Mouse (Mus musculus): ENCODE data around the gene Chn2. TPM values are rescaled to one million over a fixed set of nuclear protein-coding genes. Genes with fewer than 3 reads are reported as not detected.

Gene Chn2
- polyA plus RNA-seq, 1 experiment from 2014 or later, result 16.8 TPM

GRCm38 (mm10) chr6:54076625-54077024, 37.3 kb downstream of the Chn2 start:
- 84% methylated on average over 5 of the region's 5 CpGs for WGBS
- no peak overlapping the region for H3K9ac ChIP-seq (ENCODE audit: low read depth, low read length)
- no peak for TF ChIP-seq CTCF (IDR thresholded peaks at IDR 0.05; ENCODE audit: low read depth)

DNA sequence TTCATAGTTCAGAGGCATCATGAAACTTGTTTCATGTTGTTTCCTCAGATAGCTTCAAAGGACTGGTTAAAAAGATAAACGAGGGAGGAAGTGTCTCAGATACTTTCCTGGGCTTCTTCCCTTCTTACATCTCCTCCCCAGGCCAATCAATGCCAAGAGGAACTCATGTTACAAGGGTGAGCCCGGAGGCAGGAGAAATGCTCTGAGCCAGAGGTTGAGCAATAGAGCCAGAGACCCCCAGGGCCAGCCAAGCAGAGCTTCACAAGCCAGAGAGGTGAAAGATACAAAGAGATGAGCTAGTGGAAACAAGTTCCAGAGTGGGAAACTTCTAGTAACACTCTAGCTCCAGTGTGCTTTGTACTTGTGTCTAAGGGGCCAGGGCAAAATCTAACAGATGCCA, 38.9 kb downstream of the Chn2 start:
- no peak overlapping the region; the same call in 1 of the 2 replicates for H3K27ac ChIP-seq
- no peaks in the 10 kb centered on the region for H3K36me3 ChIP-seq (ENCODE audit: insufficient read depth, low read length)
- H3K9me3 ChIP-seq (replicated peaks; ENCODE audit: low read length), result no peaks in the 10 kb centered on the region
- H3K4me2 ChIP-seq (ENCODE audit: low read length), result no peak overlapping the region
- H3K4me3 ChIP-seq (replicated peaks; ENCODE audit: low read depth, low read length), result no peak overlapping the region
- no peak overlapping the region for H3K9ac ChIP-seq (ENCODE audit: low read depth, low read length)
- ATAC-seq (replicated peaks; ENCODE audit: low FRiP score, low read depth) (no peak), DNase-seq (ENCODE audit: low spot score) (no peak)
- TF ChIP-seq CTCF (IDR thresholded peaks at IDR 0.05; ENCODE audit: low read depth), result no peak
- peaks cover 5% of the 10 kb centered on the region; the same call in 1 of the 2 replicates for H3K4me1 ChIP-seq (replicated peaks; ENCODE audit: insufficient read depth, low read length)
- H3K27me3 ChIP-seq (ENCODE audit: insufficient read depth, low read length), result no peaks in the 10 kb centered on the region
- 16% methylated on average over 2 of the region's 2 CpGs for WGBS

More at GRCm38 (mm10) chr6:54076625-54077024, 37.3 kb downstream of the Chn2 start:
- ATAC-seq (replicated peaks; ENCODE audit: low FRiP score, low read depth) (no peak), DNase-seq (ENCODE audit: low spot score) (no peak)
- Histone ChIP-seq H3K27me3 (ENCODE audit: insufficient read depth, low read length) (no peaks in the 10 kb centered on the region), H3K9me3 (replicated peaks; ENCODE audit: low read length) (no peaks in the 10 kb centered on the region), H3K36me3 (ENCODE audit: insufficient read depth, low read length) (no peaks in the 10 kb centered on the region), H3K4me3 (replicated peaks; ENCODE audit: low read depth, low read length) (no peak overlapping the region), H3K4me2 (ENCODE audit: low read length) (no peak overlapping the region), H3K27ac (no peak overlapping the region), H3K4me1 (replicated peaks; ENCODE audit: insufficient read depth, low read length) (no peaks in the 10 kb centered on the region; the same call in 1 of the 2 replicates)

DNA sequence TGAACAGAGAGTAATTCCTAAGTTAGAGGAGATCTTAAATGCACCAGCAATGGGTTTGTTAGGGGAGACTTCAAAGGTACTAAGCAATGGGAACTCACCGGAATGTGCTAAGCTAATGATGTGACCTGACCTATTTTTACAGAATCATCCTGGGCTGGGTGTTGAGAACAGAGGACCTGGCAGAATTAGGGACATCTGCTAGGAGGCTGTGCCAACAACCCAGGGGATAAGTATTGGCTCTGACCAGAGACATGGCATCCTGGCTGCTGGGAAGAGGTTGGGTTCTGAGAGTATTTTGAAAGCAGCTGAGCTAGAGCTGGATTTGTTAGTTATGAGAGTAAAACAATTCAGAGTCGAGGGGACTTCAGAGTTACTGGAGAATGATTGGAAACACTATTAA, 40.5 kb downstream of the Chn2 start:
- 98% methylated on average over 2 of the region's 2 CpGs for WGBS
- no peak for ATAC-seq (replicated peaks; ENCODE audit: low FRiP score, low read depth)

DNA sequence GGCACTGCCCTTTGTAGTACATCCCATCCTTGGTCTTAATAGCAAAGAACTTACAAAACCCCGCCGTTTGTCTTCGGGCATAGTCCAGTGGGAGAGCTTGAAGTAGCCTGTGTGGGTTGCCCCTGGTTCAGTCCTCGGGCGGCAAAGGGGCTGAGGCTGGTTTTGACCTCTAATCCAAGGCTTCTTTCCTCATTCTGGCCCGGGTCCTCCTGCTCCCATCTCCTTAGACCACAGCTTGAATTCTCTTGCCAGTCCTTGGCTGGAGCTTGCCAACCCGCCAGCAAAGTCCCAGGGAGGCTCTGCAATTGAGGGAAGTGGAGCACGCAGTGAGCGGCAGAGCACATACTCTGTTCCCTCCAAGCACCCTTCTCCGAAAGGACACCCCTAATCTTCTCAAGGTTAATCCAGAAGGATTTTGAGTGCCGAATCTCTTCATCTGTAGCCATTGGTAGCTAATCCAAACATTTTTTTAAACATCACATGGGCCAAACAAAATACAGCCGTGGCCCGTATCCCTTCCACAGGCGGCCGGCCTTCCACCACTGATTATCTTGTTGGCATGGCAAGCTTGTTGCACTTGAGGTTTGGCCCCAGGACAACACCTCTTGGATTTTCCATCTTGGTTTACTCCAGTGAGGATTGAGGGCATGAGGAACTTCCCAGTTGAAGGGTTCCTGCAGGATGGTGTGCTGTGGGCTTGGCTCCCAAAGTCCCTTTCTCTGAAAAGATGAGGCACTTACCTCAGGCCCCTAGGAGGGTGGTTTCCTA, 41.3 kb downstream of the Chn2 start:
- 91% methylated on average over 15 of the region's 15 CpGs for WGBS
- DNase-seq (ENCODE audit: low spot score), result no peak
- Histone ChIP-seq H3K27ac (no peak overlapping the region), H3K9ac (ENCODE audit: low read depth, low read length) (no peak overlapping the region), H3K4me1 (replicated peaks; ENCODE audit: insufficient read depth, low read length) (0 out of 2 replicates have a peak, but pooled peaks cover 5% of the 10 kb centered on the region), H3K4me2 (ENCODE audit: low read length) (no peak overlapping the region), H3K27me3 (ENCODE audit: insufficient read depth, low read length) (no peaks in the 10 kb centered on the region), H3K9me3 (replicated peaks; ENCODE audit: low read length) (no peaks in the 10 kb centered on the region), H3K4me3 (replicated peaks; ENCODE audit: low read depth, low read length) (no peak overlapping the region), H3K36me3 (ENCODE audit: insufficient read depth, low read length) (no peaks in the 10 kb centered on the region)
- TF ChIP-seq CTCF (IDR thresholded peaks at IDR 0.05; ENCODE audit: low read depth), result no peak
- no peak for ATAC-seq (replicated peaks; ENCODE audit: low FRiP score, low read depth)

More for the DNA sequence above, 40.5 kb downstream of the Chn2 start:
- no peaks in the 10 kb centered on the region for H3K27me3 ChIP-seq (ENCODE audit: insufficient read depth, low read length)
- H3K4me2 ChIP-seq (ENCODE audit: low read length), result no peak overlapping the region
- H3K36me3 ChIP-seq (ENCODE audit: insufficient read depth, low read length), result no peaks in the 10 kb centered on the region
- H3K9me3 ChIP-seq (replicated peaks; ENCODE audit: low read length), result no peaks in the 10 kb centered on the region
- no peak for TF ChIP-seq CTCF (IDR thresholded peaks at IDR 0.05; ENCODE audit: low read depth)
- H3K4me1 ChIP-seq (replicated peaks; ENCODE audit: insufficient read depth, low read length), result 0 out of 2 replicates have a peak, but pooled peaks cover 5% of the 10 kb centered on the region
- no peak overlapping the region for H3K9ac ChIP-seq (ENCODE audit: low read depth, low read length)
- H3K27ac ChIP-seq, result no peak overlapping the region
- no peak overlapping the region for H3K4me3 ChIP-seq (replicated peaks; ENCODE audit: low read depth, low read length)
- DNase-seq (ENCODE audit: low spot score), result no peak

GRCm38 (mm10) chr6:54082576-54082975, 43.2 kb downstream of the Chn2 start:
- no peaks in the 10 kb centered on the region for H3K9me3 ChIP-seq (replicated peaks; ENCODE audit: low read length)
- no peak overlapping the region for H3K4me2 ChIP-seq (ENCODE audit: low read length)
- no peak overlapping the region for H3K9ac ChIP-seq (ENCODE audit: low read depth, low read length)
- no peaks in the 10 kb centered on the region for H3K36me3 ChIP-seq (ENCODE audit: insufficient read depth, low read length)
- ATAC-seq (replicated peaks; ENCODE audit: low FRiP score, low read depth) (no peak), DNase-seq (ENCODE audit: low spot score) (peak; percentile 62)
- no peak for TF ChIP-seq CTCF (IDR thresholded peaks at IDR 0.05; ENCODE audit: low read depth)
- 0 out of 2 replicates have a peak, but pooled peaks cover 5% of the 10 kb centered on the region for H3K4me1 ChIP-seq (replicated peaks; ENCODE audit: insufficient read depth, low read length)
- 30% methylated on average over 2 of the region's 2 CpGs for WGBS
- H3K27ac ChIP-seq, result no peak overlapping the region
- H3K27me3 ChIP-seq (ENCODE audit: insufficient read depth, low read length), result no peaks in the 10 kb centered on the region
- no peak overlapping the region for H3K4me3 ChIP-seq (replicated peaks; ENCODE audit: low read depth, low read length)

DNA sequence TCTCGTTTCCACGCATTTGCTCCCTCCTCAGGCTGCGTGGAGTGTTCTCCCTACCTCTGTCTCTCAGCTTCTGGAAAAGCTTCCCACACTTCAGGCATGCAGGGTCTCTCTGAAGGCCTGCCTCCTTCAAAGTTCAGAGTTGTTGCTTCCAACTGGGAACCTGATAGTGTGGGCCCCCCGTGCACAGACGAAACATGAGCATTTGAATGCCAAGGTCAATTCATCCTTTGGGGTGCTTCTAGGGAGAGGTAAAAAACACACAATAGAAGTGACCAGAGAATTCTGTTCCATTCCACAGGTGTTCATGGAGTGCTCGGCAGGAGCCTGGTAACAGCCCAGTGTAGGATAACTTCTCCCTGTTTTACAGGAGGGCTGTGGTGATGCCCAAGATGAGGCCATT, 44.7 kb downstream of the Chn2 start:
- no peak for DNase-seq (ENCODE audit: low spot score)
- Histone ChIP-seq H3K9me3 (replicated peaks; ENCODE audit: low read length) (no peaks in the 10 kb centered on the region), H3K27ac (no peak overlapping the region), H3K36me3 (ENCODE audit: insufficient read depth, low read length) (no peaks in the 10 kb centered on the region), H3K4me2 (ENCODE audit: low read length) (no peak overlapping the region), H3K4me3 (replicated peaks; ENCODE audit: low read depth, low read length) (no peak overlapping the region), H3K27me3 (ENCODE audit: insufficient read depth, low read length) (no peaks in the 10 kb centered on the region), H3K9ac (ENCODE audit: low read depth, low read length) (no peak overlapping the region), H3K4me1 (replicated peaks; ENCODE audit: insufficient read depth, low read length) (0 out of 2 replicates have a peak, but pooled peaks cover 5% of the 10 kb centered on the region)
- TF ChIP-seq CTCF (IDR thresholded peaks at IDR 0.05; ENCODE audit: low read depth), result no peak
- no peak for ATAC-seq (replicated peaks; ENCODE audit: low FRiP score, low read depth)
- 69% methylated on average over 6 of the region's 6 CpGs for WGBS

Data from kidney, postnatal 0 days (tissue).